Mouse (Mus musculus) intestine, postnatal 0 days (tissue): ENCODE measurements at regions not wholly inside any gene's neighbourhood (a gene's known extent, or its start where the extent isn't known, plus 50 kb on each side); places are given as distances from the start of the nearest gene placed in this dataset.

Experiments
- ATAC-seq: fragments of 200-750 bp; cut with Nextera tagmentation; 2 replicates; pipeline ENCODE4 v1.8.0; 2017; ENCODE audit warnings: mild to moderate bottlenecking, moderate TSS enrichment, moderate library complexity
- H3K27ac ChIP-seq: fragments of 300-500 bp; sonication (generic); 2 replicates; pipeline ENCODE4 v1.5.1; 2014; ENCODE audit warnings: mild to moderate bottlenecking, low read depth, low read length, moderate library complexity
- H3K27me3 ChIP-seq: fragments of 300-500 bp; sonication (generic); replicated peaks from 2 replicates; pipeline ENCODE4 v1.6.1; 2014; ENCODE audit warnings: low read length, mixed read lengths; ENCODE audit not compliant: control insufficient read depth, insufficient read depth
- H3K36me3 ChIP-seq: fragments of 300-500 bp; sonication (generic); 2 replicates; pipeline ENCODE4 v1.6.1; 2014; ENCODE audit warnings: mild to moderate bottlenecking, moderate library complexity; ENCODE audit not compliant: control insufficient read depth, insufficient read depth
- H3K4me1 ChIP-seq: fragments of 300-500 bp; sonication (generic); replicated peaks from 2 replicates; pipeline ENCODE4 v1.6.1; 2014; ENCODE audit warnings: antibody characterized with exemption, low read length, mixed read lengths; ENCODE audit not compliant: control insufficient read depth, insufficient read depth
- H3K4me2 ChIP-seq: fragments of 300-500 bp; sonication (generic); replicated peaks from 2 replicates; pipeline ENCODE4 v1.6.1; 2014; ENCODE audit warnings: low read depth, mild to moderate bottlenecking, moderate library complexity
- H3K4me3 ChIP-seq: fragments of 300-500 bp; sonication (generic); 2 replicates; pipeline ENCODE4 v1.5.1; 2014; ENCODE audit warnings: low read depth, low read length
- H3K9ac ChIP-seq: fragments of 300-500 bp; sonication (generic); 2 replicates; pipeline ENCODE4 v1.6.1; 2014; ENCODE audit warnings: mild to moderate bottlenecking, low read depth, low read length
- H3K9me3 ChIP-seq: fragments of 300-500 bp; sonication (generic); 2 replicates; pipeline ENCODE4 v1.6.1; 2016; ENCODE audit warnings: mixed run types; ENCODE audit not compliant: control insufficient read depth
- CTCF ChIP-seq: sonication (generic); IDR thresholded peaks from 2 replicates; pipeline ENCODE4 v1.5.1; 2016; ENCODE audit warnings: low read depth, mild to moderate bottlenecking, control low read depth, antibody characterized with exemption, moderate library complexity
- WGBS: fragments of 180-500 bp; shearing (Covaris S2); extraction: QIAGEN DNeasy Blood & Tissue Kit; methylation state at CpG from one replicate; pipeline ENCODE4 v1.1.7; 2014; 5-methylcytosine and 5-hydroxymethylcytosine counted together

DNA sequence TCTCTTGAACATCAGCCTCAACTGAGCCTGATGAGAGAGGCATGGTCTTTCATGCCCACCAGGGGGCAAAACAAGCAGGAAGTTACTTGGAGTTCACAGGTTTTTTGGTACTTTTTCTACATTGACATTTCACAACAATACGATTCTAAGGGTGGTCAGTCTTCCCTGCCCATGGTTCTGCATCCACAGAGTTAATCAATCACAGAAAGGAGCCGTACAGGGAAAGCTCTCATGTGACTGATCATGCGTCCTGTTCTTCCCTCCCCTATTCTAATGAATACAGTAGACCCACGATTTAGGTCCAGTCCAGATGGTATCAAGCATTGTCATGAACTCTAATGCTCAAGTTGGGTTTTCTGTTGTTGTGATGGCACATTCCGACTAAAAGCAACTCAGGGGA, 115.6 kb upstream of the Cyyr1 start:
- H3K27me3 ChIP-seq: no peaks in the 10 kb centered on the region
- WGBS: 76% methylated on average over 5 of the region's 5 CpGs
- H3K36me3 ChIP-seq: no peaks in the 10 kb centered on the region
- H3K4me1 ChIP-seq: no peaks in the 10 kb centered on the region
- H3K27ac ChIP-seq: no peak overlapping the region
- ATAC-seq: no peak
- no peak overlapping the region for H3K4me3 ChIP-seq
- TF ChIP-seq CTCF: no peak
- H3K4me2 ChIP-seq: no peak overlapping the region
- H3K9ac ChIP-seq: no peak overlapping the region
- H3K9me3 ChIP-seq: no peaks in the 10 kb centered on the region

DNA sequence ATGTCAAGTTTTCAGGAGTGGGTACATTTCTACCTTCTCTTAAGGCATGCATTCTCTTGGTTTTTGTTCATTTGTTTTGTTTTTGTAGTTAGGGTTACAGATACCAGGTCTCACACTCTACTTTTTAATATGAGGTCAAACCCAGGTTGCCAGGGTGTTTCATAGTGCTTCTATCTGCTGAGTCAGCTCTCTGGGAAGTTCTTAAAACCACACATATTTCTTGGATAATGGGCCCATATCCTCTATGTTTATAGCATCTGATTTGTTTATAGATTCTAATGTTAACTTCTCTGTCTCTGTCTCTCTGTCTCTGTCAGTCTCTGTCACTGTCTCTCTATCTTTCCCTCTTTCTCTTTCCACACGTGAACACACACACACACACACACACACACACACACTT, 114.6 kb upstream of the Cyyr1 start:
- H3K27ac ChIP-seq: no peak overlapping the region
- TF ChIP-seq CTCF: no peak

DNA sequence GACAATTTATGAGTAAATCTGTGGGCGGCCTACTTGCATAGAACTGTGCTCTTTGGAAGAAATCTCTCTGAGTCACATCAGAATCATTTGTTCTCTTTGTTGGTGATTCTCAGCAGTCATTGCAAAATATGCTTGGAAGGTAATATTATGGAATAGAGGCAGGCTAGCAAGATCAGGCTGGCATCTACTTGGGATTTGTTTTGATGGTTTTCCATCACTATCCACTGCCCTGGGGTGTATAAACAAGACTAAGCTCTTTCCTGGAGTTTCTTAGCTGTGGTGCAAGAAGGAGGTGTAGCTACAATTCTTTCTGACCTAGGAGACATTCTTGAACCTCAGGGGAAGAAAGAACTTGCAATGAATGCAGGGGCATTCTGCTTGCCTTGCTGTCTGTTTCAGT, 96.3 kb upstream of the Cyyr1 start:
- WGBS: 92% methylated on average over 1 of the region's 1 CpGs
- TF ChIP-seq CTCF: no peak
- no peak for ATAC-seq
- Histone ChIP-seq H3K9me3 (no peaks in the 10 kb centered on the region), H3K27me3 (no peaks in the 10 kb centered on the region), H3K4me2 (no peak overlapping the region), H3K36me3 (no peaks in the 10 kb centered on the region), H3K27ac (no peak overlapping the region), H3K4me3 (no peak overlapping the region), H3K9ac (no peak overlapping the region), H3K4me1 (no peaks in the 10 kb centered on the region)

More for the DNA sequence above, 114.6 kb upstream of the Cyyr1 start:
- H3K9me3 ChIP-seq: no peaks in the 10 kb centered on the region
- no peak for ATAC-seq
- no peaks in the 10 kb centered on the region for H3K27me3 ChIP-seq
- no peak overlapping the region for H3K9ac ChIP-seq
- H3K4me2 ChIP-seq: no peak overlapping the region
- H3K4me1 ChIP-seq: no peaks in the 10 kb centered on the region
- WGBS: 55% methylated on average over 1 of the region's 1 CpGs
- H3K36me3 ChIP-seq: no peaks in the 10 kb centered on the region
- no peak overlapping the region for H3K4me3 ChIP-seq

DNA sequence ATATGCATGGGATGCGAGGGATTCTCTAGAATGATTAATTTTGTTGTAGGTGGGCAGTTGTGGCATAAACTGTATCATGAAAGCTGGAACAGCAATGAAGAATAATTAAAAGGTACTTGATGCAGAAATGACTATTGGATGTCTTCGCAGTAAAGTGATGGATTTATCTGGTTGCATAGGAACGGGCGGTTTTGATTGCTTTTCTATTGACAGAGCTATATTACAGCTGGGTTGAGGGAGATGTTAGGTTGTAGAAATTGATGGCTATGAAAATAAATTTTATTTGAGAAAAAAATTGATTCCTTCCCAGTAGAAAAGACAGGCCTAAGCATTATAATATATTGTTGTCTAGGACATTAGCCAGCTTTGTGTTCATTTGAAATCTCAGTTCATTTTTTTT, 87.8 kb upstream of the Cyyr1 start:
- no peak overlapping the region for H3K4me3 ChIP-seq
- no peak overlapping the region for H3K4me2 ChIP-seq
- H3K36me3 ChIP-seq: no peaks in the 10 kb centered on the region
- H3K27me3 ChIP-seq: no peaks in the 10 kb centered on the region
- H3K9ac ChIP-seq: no peak overlapping the region
- ATAC-seq: no peak
- H3K27ac ChIP-seq: no peak overlapping the region
- no peaks in the 10 kb centered on the region for H3K4me1 ChIP-seq
- WGBS: 76% methylated on average over 4 of the region's 4 CpGs
- TF ChIP-seq CTCF: no peak
- no peaks in the 10 kb centered on the region for H3K9me3 ChIP-seq

DNA sequence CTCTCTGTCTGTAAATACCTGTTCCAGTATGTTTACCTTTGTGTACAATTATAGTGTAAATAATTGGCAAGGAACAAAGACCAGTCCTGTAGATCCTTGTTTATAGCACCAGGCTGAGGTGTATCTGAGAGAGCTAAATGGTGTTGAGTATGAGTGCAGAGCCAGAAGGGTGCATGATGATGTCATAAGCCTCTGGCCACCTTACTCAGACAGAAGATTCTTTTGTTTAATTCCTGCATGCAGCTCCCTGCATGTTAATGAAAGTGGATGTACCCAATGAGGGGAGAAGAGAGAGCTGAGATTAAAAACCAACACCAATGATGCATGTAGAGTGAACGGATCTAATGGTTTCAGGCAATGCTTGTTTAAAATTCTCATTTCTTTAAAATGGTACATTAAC, 83.9 kb upstream of the Cyyr1 start:
- Histone ChIP-seq H3K4me1 (no peaks in the 10 kb centered on the region), H3K27me3 (no peaks in the 10 kb centered on the region), H3K9me3 (no peaks in the 10 kb centered on the region), H3K4me2 (no peak overlapping the region), H3K36me3 (no peaks in the 10 kb centered on the region), H3K27ac (no peak overlapping the region), H3K4me3 (no peak overlapping the region), H3K9ac (no peak overlapping the region)
- no peak for TF ChIP-seq CTCF
- ATAC-seq: no peak
- WGBS: 80% methylated on average over 1 of the region's 1 CpGs

DNA sequence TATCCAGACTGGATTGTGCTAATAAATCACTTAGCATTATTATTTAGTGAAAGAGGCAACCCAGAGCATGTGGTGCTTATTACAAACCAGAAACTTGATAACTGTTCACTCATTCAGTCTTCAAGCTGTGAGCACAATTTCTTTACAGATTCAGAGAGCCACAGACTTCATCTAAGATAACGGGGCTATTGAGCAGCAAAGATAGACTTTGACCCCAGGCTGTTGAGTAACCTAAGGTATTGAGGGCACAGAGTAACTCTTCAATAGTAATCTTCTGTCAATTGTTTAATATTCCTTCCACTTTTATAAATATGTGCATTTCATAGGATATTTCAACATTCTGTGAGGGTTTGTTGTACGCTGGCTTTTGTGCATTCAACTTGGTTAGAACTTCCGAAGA, 76.5 kb upstream of the Cyyr1 start:
- no peak overlapping the region for H3K27ac ChIP-seq
- H3K9me3 ChIP-seq: no peaks in the 10 kb centered on the region
- H3K4me1 ChIP-seq: no peaks in the 10 kb centered on the region
- ATAC-seq: no peak
- no peak overlapping the region for H3K4me2 ChIP-seq
- no peak overlapping the region for H3K9ac ChIP-seq
- 67% methylated on average over 3 of the region's 3 CpGs for WGBS
- H3K4me3 ChIP-seq: no peak overlapping the region
- H3K36me3 ChIP-seq: no peaks in the 10 kb centered on the region
- TF ChIP-seq CTCF: no peak
- no peaks in the 10 kb centered on the region for H3K27me3 ChIP-seq

DNA sequence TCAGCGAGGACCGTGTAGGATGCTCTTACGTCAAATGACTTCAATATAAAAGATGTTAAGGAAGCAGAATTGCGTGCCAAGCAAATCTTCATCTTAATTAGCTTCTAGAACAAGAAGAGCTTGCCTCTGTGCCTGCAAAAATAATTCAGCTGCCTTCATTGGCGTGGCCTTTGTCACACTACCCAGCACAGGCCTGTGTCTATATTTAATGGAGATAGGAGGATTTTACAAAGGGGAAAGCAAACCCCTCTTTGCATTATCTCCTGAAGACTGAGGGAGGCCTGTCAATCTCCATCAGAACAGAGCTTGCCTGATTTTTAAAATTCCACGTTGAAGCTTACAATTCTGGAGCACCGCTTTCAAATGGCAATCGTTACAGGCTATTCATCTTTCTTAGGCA, 71.3 kb upstream of the Cyyr1 start:
- no peaks in the 10 kb centered on the region for H3K4me1 ChIP-seq
- no peak overlapping the region for H3K4me3 ChIP-seq
- no peak for TF ChIP-seq CTCF
- H3K36me3 ChIP-seq: no peaks in the 10 kb centered on the region
- no peak overlapping the region for H3K4me2 ChIP-seq
- 76% methylated on average over 8 of the region's 8 CpGs for WGBS
- no peak overlapping the region for H3K27ac ChIP-seq
- no peak overlapping the region for H3K9ac ChIP-seq
- no peaks in the 10 kb centered on the region for H3K27me3 ChIP-seq
- no peak for ATAC-seq
- H3K9me3 ChIP-seq: no peaks in the 10 kb centered on the region
